Mouse (Mus musculus): ENCODE results near the gene 4921530L21Rik. TPM values are rescaled to one million over a fixed set of nuclear protein-coding genes. Genes with fewer than 3 reads are reported as not detected.

Gene 4921530L21Rik
- polyA plus RNA-seq, 1 experiment from 2014 or later: not detected

- 82% methylated on average over 1 of the region's 1 CpGs for WGBS (ENCODE audit: insufficient replicate concordance)
- Histone ChIP-seq H3K4me1 (ENCODE audit: control insufficient read depth, insufficient read depth, low read length) (no peaks in the 10 kb centered on the region), H3K4me2 (no peak overlapping the region), H3K9me3 (replicated peaks; ENCODE audit: control insufficient read depth, low read length) (no peaks in the 10 kb centered on the region), H3K27me3 (ENCODE audit: control insufficient read depth, insufficient read depth, low read length) (no peaks in the 10 kb centered on the region), H3K27ac (ENCODE audit: low read depth, low read length) (no peak overlapping the region), H3K36me3 (ENCODE audit: control insufficient read depth, insufficient read depth, low read length) (no peaks in the 10 kb centered on the region), H3K4me3 (ENCODE audit: low read depth, low read length) (no peak overlapping the region), H3K9ac (ENCODE audit: low read depth, low read length) (no peak overlapping the region)
- ATAC-seq (replicated peaks; ENCODE audit: insufficient number of reproducible peaks, low FRiP score, low TSS enrichment): no peak
Measured at GRCm38 (mm10) chr14:95904591-95905095, 23.6 kb downstream of the 4921530L21Rik start.

- 76% methylated on average over 2 of the region's 2 CpGs for WGBS (ENCODE audit: insufficient replicate concordance)
- Histone ChIP-seq H3K27me3 (ENCODE audit: control insufficient read depth, insufficient read depth, low read length) (no peaks in the 10 kb centered on the region), H3K27ac (ENCODE audit: low read depth, low read length) (no peak overlapping the region)
Measured at GRCm38 (mm10) chr14:95913293-95913692, 32.2 kb downstream of the 4921530L21Rik start.

GRCm38 (mm10) chr14:95926742-95927141 is 45.7 kb downstream of the 4921530L21Rik start:
- no peak overlapping the region for H3K9ac ChIP-seq (ENCODE audit: low read depth, low read length)
- H3K27ac ChIP-seq (ENCODE audit: low read depth, low read length): no peak overlapping the region
- no peaks in the 10 kb centered on the region for H3K4me1 ChIP-seq (ENCODE audit: control insufficient read depth, insufficient read depth, low read length)
- no peaks in the 10 kb centered on the region for H3K27me3 ChIP-seq (ENCODE audit: control insufficient read depth, insufficient read depth, low read length)
- ATAC-seq (replicated peaks; ENCODE audit: insufficient number of reproducible peaks, low FRiP score, low TSS enrichment): no peak
- 71% methylated on average over 1 of the region's 1 CpGs for WGBS (ENCODE audit: insufficient replicate concordance)
- no peak overlapping the region for H3K4me3 ChIP-seq (ENCODE audit: low read depth, low read length)
- H3K4me2 ChIP-seq: no peak overlapping the region
- no peaks in the 10 kb centered on the region for H3K9me3 ChIP-seq (replicated peaks; ENCODE audit: control insufficient read depth, low read length)
- no peaks in the 10 kb centered on the region for H3K36me3 ChIP-seq (ENCODE audit: control insufficient read depth, insufficient read depth, low read length)

More at GRCm38 (mm10) chr14:95913293-95913692, 32.2 kb downstream of the 4921530L21Rik start:
- no peak for ATAC-seq (replicated peaks; ENCODE audit: insufficient number of reproducible peaks, low FRiP score, low TSS enrichment)
- Histone ChIP-seq H3K4me2 (no peak overlapping the region), H3K9ac (ENCODE audit: low read depth, low read length) (no peak overlapping the region), H3K9me3 (replicated peaks; ENCODE audit: control insufficient read depth, low read length) (no peaks in the 10 kb centered on the region), H3K4me1 (ENCODE audit: control insufficient read depth, insufficient read depth, low read length) (no peaks in the 10 kb centered on the region), H3K36me3 (ENCODE audit: control insufficient read depth, insufficient read depth, low read length) (no peaks in the 10 kb centered on the region), H3K4me3 (ENCODE audit: low read depth, low read length) (no peak overlapping the region)

- Histone ChIP-seq H3K4me2 (no peak overlapping the region), H3K36me3 (ENCODE audit: control insufficient read depth, insufficient read depth, low read length) (no peaks in the 10 kb centered on the region), H3K27ac (ENCODE audit: low read depth, low read length) (no peak overlapping the region), H3K4me1 (ENCODE audit: control insufficient read depth, insufficient read depth, low read length) (no peaks in the 10 kb centered on the region), H3K4me3 (ENCODE audit: low read depth, low read length) (no peak overlapping the region), H3K9me3 (replicated peaks; ENCODE audit: control insufficient read depth, low read length) (no peaks in the 10 kb centered on the region), H3K27me3 (ENCODE audit: control insufficient read depth, insufficient read depth, low read length) (no peaks in the 10 kb centered on the region), H3K9ac (ENCODE audit: low read depth, low read length) (no peak overlapping the region)
- 78% methylated on average over 3 of the region's 3 CpGs for WGBS (ENCODE audit: insufficient replicate concordance)
- no peak for ATAC-seq (replicated peaks; ENCODE audit: insufficient number of reproducible peaks, low FRiP score, low TSS enrichment)
Measured at GRCm38 (mm10) chr14:95927810-95928785, 47.0 kb downstream of the 4921530L21Rik start.

Data from heart, embryonic 11.5 days (tissue).